Mouse (Mus musculus): ENCODE results near the gene 1700023F06Rik.

- TF ChIP-seq CTCF (IDR thresholded peaks at IDR 0.05; ENCODE audit: insufficient read depth, low read length) (no peak), POLR2A (IDR thresholded peaks at IDR 0.05; ENCODE audit: borderline replicate concordance, extremely low read depth, low read depth, low read length) (no peak)
Measured at GRCm38 (mm10) chr11:103230626-103231025, 22.3 kb upstream of the 1700023F06Rik start.

All from lung, adult 2 months (tissue).